Mouse (Mus musculus) liver, embryonic 14.5 days (tissue): ENCODE data around the gene B2m. TPM values are rescaled to one million over a fixed set of nuclear protein-coding genes. Genes with fewer than 3 reads are reported as not detected.

Experiments used
- ATAC-seq: fragments of 200-750 bp; cut with Nextera tagmentation; 2 replicates; pipeline ENCODE4 v1.8.0; 2017; ENCODE audit warnings: moderate number of reproducible peaks, mild to moderate bottlenecking, moderate library complexity; ENCODE audit not compliant: insufficient read depth
- DNase-seq, 3 experiments: peaks; one replicate each; pipeline ENCODE4 v3.0.0-alpha.2; 2012 to 2013; ENCODE audit warnings: low read depth in 3 of 3, low spot score in 3 of 3
- H3K27ac ChIP-seq: fragments of 300-500 bp; sonication (generic); 2 replicates; pipeline ENCODE4 v1.5.1; 2014; ENCODE audit warnings: moderate library complexity, mild to moderate bottlenecking, control low read depth, inconsistent platforms
- H3K27me3 ChIP-seq: fragments of 300-500 bp; sonication (generic); 2 replicates; pipeline ENCODE4 v1.6.1; 2014; ENCODE audit warnings: mild to moderate bottlenecking, low read length, moderate library complexity; ENCODE audit not compliant: control insufficient read depth, insufficient read depth
- H3K36me3 ChIP-seq: fragments of 300-500 bp; sonication (generic); replicated peaks from 2 replicates; pipeline ENCODE4 v1.6.1; 2014; ENCODE audit warnings: low read depth; ENCODE audit not compliant: control insufficient read depth, insufficient read depth
- H3K4me1 ChIP-seq, 2 experiments: fragments of 200-500 bp in 1 of 2; fragments of 300-500 bp in 1 of 2; sonication (generic) in 1 of 2; replicated peaks; 2 replicates each; pipeline ENCODE4 v1.6.1; 2012 to 2014; ENCODE audit warnings: antibody characterized with exemption in 1 of 2, inconsistent platforms in 1 of 2, low read length in 1 of 2; ENCODE audit not compliant: control insufficient read depth in 2 of 2, insufficient read depth in 2 of 2
- H3K4me2 ChIP-seq: fragments of 300-500 bp; sonication (generic); 2 replicates; pipeline ENCODE4 v1.6.1; 2014; ENCODE audit warnings: low read depth, mild to moderate bottlenecking, control low read depth, moderate library complexity
- H3K4me3 ChIP-seq, 2 experiments: fragments of 200-500 bp in 1 of 2; fragments of 300-500 bp in 1 of 2; sonication (generic) in 1 of 2; 2 replicates each; pipeline ENCODE4 v1.5.1; 2012 to 2014; ENCODE audit warnings: low read depth in 2 of 2, low read length in 2 of 2, mild to moderate bottlenecking in 2 of 2, control low read depth in 1 of 2, inconsistent platforms in 1 of 2, moderate library complexity in 1 of 2; ENCODE audit not compliant: insufficient read depth in 1 of 2
- H3K9ac ChIP-seq: fragments of 300-500 bp; sonication (generic); replicated peaks from 2 replicates; pipeline ENCODE4 v1.6.1; 2014; ENCODE audit warnings: mild to moderate bottlenecking, control low read depth, moderate library complexity
- H3K9me3 ChIP-seq: fragments of 300-500 bp; sonication (generic); 2 replicates; pipeline ENCODE4 v1.6.1; 2016; ENCODE audit warnings: low read length, mixed read lengths; ENCODE audit not compliant: control insufficient read depth
- CTCF ChIP-seq: IDR thresholded peaks from 2 replicates; pipeline ENCODE4 v1.5.1; 2016; ENCODE audit warnings: antibody characterized with exemption, low read depth, control low read depth
- EP300 ChIP-seq: IDR thresholded peaks from 2 replicates; pipeline ENCODE4 v1.6.1; 2016; ENCODE audit warnings: antibody characterized with exemption, low read depth
- WGBS: fragments of 180-500 bp; shearing (Covaris S2); extraction: QIAGEN DNeasy Blood & Tissue Kit; methylation state at CpG from one replicate; pipeline ENCODE4 v1.1.7; 2014; ENCODE audit not compliant: insufficient replicate concordance; 5-methylcytosine and 5-hydroxymethylcytosine counted together
- polyA plus RNA-seq, 2 experiments: library from polyadenylated mRNA; depleted of rRNA in 1 of 2; stranded (reverse) in 1 of 2; unstranded in 1 of 2; fragments of >200 nt; fragmentation: Nextera tagmentation in 1 of 2; extraction: Ambion mirVana in 1 of 2; gene quantifications; 2 replicates each; pipeline versions ENCODE4 v1.2.1 to v1.2.3; 2012 to 2014

B2m gene
- polyA plus RNA-seq, 2 experiments, result 156 to 413 TPM

DNA sequence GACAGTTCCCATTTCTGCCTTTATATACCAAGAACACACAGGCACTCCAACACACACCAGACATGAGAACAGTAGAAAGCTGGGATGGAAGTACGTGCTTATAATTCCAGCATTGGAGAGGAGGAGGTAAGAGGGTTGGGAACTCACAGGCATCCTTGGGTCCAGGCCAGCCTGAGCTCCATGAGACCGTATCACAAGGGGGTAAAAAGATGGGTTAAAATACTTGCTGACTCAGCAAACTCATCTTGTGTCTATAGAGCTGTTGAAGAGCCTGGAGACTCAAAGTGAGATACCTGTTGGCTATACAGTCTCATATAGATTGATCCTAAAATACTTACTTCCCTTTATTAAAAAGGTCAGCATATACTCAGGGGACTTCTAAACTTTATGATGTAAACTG lies 30.6 kb upstream of the B2m start:
- H3K36me3 ChIP-seq, result peaks cover 6% of the 10 kb centered on the region
- H3K4me3 ChIP-seq, result peak overlapping the region in 1 of 2 experiments; percentile 98; a peak in 1 of 4 replicates
- H3K4me2 ChIP-seq, result peak overlapping the region; percentile 80
- H3K9ac ChIP-seq, result no peak overlapping the region
- TF ChIP-seq CTCF (no peak), EP300 (no peak)
- DNase-seq (no peak), ATAC-seq (no peak)
- H3K27me3 ChIP-seq, result no peaks in the 10 kb centered on the region
- H3K4me1 ChIP-seq, result peaks cover 12 to 13% of the 10 kb centered on the region in 2 experiments
- WGBS, result 82% methylated on average over 2 of the region's 2 CpGs
- H3K9me3 ChIP-seq, result no peaks in the 10 kb centered on the region
- H3K27ac ChIP-seq, result no peak overlapping the region

DNA sequence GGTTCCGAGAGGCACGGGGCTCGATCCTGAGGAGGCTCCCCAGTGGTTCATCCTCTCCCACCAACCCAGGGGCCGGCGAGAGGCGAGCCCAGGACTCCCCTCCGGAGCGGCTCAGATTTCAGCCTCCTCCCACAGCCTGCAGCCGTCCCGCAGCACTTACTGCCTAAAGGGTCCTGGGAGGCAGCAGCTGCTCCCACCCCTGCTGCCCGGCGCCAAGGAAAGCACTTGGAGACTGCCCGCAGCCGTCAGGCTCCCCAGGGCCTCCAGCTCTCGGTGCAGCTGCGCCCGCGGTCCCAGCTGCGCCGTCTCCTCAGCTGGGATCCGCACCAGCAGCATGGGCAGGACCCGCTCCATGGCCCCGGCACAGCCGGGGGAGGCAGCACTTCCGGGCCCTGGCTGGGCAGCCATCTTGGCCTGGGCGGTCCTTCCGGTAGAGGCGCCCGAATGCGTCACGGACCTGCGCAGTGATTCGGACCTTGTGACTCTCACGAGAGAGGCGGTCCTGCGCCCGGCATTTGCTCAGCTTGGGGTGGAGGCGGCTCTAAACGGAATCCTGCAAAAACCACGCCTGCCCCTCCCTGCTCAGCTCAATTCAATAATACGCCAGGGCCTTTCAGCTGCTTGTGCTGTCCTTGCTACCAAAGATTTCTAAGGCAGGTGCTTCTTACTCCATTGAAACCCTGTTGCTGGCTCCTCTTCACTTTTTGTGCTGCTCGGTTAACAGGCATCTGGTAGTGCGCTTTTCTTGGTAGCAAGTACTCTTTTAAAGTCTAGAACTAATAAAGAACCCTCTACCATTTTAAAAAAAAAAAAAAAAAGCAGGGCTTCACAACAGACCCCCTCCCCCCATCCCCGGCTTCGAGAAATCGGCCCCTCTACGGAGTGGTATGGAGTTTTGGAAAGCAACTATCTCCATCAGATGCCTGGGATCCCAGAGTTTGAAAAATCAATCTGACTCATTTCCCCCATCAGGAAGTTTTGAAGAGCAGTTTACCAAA lies 29.2 kb upstream of the B2m start, which contains the start of gene Spg11:
TSS of gene Spg11 (minus strand) at position 426 of the 998 bp plus-strand sequence.
- WGBS, result under 1% methylated on average over 46 of the region's 47 CpGs

DNA sequence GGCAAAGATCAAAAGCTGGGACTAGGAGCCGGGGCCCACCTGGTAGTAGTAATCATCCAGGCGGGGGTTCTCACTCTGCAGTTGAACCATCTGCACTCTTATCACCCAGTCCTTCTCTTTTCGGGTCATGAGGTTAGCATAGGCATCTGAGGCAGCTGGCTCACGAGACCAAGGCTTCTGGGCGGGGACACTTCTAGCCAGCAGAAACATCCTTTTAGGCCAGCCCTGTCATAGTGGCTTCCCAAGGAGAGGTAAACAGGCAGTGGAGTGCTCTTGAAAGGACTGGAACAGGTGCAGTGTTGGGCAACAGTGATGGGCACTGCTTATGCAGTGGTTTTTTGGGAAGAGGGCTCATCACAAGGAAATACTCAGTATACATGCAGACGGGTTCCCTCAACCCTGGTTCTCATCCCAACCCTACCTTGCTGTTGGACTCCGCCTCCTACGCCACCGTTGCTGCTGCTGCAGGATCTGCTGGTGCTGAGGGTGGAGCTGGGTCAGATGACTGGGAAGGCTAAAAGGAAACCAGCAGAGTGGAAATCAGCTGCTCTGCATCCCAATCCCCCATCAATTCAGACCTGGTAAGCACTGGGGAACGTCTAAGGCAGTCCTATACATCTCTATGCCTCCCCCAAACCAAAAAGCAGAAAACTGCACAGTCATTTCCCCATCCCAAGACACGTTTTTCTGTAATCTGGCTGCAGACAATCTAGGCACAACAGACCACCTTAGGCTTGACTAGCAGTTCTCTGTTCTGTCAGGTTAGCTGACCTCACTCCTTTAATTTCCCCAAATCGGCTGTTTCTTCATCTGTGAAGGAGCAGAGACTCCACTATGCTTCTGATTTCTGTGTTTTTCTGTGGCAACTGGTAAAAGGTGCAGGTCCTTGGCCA lies 21.6 kb upstream of the B2m start:
- ATAC-seq (peak; percentile 57; the same call in 1 of the 2 replicates), DNase-seq (no peak)
- Histone ChIP-seq H3K27ac (no peak overlapping the region), H3K4me2 (no peak overlapping the region), H3K36me3 (no peaks in the 10 kb centered on the region), H3K9me3 (no peaks in the 10 kb centered on the region), H3K9ac (no peak overlapping the region), H3K4me3 (no peak overlapping the region), H3K4me1 (peaks cover 13 to 28% of the 10 kb centered on the region in 2 experiments), H3K27me3 (no peaks in the 10 kb centered on the region)
- TF ChIP-seq EP300 (no peak), CTCF (no peak)
- WGBS, result 14% methylated on average over 12 of the region's 12 CpGs

More for the DNA sequence above, 29.2 kb upstream of the B2m start, which contains the start of gene Spg11:
- Histone ChIP-seq H3K9me3 (no peaks in the 10 kb centered on the region), H3K27ac (peak within 1 kb of the TSS; percentile 77), H3K4me1 (peaks cover 12 to 13% of the 10 kb centered on the region in 2 experiments), H3K36me3 (peaks cover 2% of the 10 kb centered on the region; the same call in 1 of the 2 replicates), H3K4me2 (peak within 1 kb of the TSS; percentile 80), H3K4me3 (peak within 1 kb of the TSS; percentile 61 to 98), H3K9ac (peak within 1 kb of the TSS; percentile 97), H3K27me3 (no peaks in the 10 kb centered on the region)
- TF ChIP-seq CTCF (0 out of 2 replicates have a peak, but pooled peaks have one; percentile 22), EP300 (no peak; the same call in 1 of the 2 replicates)
- DNase-seq (peak; percentile 94), ATAC-seq (peak; percentile 100)

DNA sequence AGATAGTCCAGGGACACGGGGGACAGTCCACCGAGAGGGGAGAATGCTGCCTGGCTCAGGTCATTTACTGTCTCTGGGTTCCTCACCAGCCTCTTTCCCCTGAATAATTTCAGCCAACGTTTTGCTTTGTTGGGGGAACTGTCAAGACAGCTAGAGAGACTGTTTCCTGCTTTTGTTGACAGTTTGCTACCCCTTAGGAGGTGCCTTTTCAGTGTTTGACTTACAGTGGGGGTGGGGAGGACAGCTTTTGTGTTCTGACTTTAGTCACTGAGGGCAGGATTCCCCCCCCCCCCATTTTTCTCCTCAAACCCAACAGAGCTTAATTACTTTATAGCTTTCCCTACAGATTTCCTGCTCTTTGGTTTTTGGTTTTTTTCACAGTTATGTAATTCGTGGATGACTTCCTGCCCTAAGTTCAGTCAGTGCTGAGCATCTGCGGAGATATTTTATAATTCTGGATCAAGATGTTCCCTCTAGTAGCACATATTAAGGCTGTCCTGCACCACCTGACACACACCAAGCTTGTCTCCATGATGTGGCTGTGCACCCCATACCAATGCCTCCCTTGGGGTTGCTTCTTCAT lies 20.6 kb upstream of the B2m start:
- no peak for ATAC-seq
- H3K27ac ChIP-seq, result no peak overlapping the region
- 20% methylated on average over 5 of the region's 5 CpGs for WGBS
- no peak overlapping the region for H3K4me3 ChIP-seq
- DNase-seq, result no peak
- peaks cover 13 to 24% of the 10 kb centered on the region in 2 experiments for H3K4me1 ChIP-seq
- no peaks in the 10 kb centered on the region for H3K27me3 ChIP-seq
- H3K36me3 ChIP-seq, result no peaks in the 10 kb centered on the region
- H3K4me2 ChIP-seq, result no peak overlapping the region
- no peaks in the 10 kb centered on the region for H3K9me3 ChIP-seq
- H3K9ac ChIP-seq, result no peak overlapping the region
- TF ChIP-seq EP300, result no peak
- TF ChIP-seq CTCF, result no peak
